Mouse (Mus musculus): ENCODE results near the gene Cckar.

Gene Cckar

DNA sequence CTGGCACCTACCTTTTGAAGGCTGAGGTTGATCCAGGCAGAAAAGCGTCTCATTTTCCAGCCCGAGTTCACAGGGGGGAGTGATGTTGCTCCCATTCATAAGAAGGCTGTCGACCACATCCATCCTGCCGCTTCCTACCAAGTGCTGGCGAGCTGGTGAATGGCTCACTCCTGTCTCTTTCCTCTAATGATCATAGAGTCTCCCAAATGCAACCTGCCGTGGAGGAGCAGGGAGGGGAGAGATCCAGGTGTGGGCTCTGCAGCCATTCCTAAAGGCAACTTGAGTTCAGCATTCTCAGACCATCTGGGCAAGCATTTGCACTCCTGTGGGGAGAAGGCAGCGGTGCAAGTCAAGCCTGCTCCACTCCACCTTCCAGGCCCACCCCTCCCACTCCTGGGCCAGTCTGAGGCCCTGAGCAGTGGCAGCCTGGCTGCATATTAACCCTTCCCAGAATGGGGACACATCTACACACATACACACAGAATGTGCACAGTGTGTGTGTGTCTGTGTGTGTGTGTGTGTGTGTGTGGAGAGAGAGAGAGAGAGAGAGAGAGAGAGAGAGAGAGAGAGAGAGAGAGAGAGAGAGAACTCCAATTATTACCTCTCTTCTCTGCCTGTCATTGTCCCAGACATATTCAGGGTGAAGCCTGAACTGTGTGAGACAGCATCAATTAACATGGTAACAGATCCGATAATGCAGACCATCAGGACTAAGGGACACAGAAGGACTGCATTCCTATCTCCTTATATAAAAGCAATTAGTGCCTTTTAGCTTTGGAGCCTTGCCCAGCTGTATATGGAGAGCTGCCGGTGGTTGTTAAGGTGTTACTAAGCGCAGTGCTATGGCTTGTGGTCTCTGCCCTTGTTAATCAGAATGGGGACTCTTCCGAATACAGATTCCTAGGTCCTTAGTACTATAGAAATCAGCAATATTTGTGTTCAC is at the start of gene Cckar:
TSS of gene Cckar (minus strand) at position 471 of the 943 bp plus-strand sequence.
- in situ Hi-C loops (cut with MboI, MseI): no loop called here

DNA sequence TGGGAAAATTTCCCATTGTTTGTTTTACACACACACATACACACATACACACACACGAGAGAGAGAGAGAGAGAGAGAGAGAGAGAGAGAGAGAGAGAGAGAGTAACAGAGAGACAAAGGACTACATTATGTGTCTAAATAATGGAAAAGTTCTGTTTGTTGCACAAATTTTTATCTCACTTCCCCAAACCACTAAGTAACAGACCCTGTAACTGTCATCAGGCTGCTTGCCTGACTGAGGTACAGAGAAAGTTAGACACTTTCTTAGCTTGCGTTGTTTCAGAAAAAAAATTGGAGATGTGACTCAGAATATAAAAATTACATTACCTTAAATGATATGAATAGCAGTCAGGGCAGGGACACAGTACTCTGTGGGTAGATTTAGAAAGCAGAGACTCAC is 36.6 kb upstream of the Cckar start:
- in situ Hi-C loops (cut with MboI, MseI): no loop called here

DNA sequence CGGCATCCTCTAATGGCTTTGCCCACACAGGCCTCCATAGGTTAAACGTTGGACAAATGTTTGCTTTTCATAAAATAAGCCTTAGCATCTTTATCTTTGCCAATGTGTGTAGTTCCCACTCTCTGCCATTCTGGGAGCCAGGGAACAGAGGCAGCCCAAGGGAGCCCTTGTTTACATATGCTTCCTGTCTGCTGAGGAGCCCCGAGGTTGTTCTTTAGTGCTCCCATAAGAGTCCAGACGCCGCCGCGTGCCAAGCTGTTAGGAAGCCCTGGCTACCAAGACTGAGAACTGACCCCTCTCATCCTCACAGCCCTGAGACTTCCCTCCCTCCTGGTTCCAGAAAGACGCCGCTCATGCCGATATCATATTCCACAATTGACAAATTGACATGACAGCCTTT is 25.4 kb upstream of the Cckar start:
- in situ Hi-C loops (cut with MboI, MseI): no loop called here

DNA sequence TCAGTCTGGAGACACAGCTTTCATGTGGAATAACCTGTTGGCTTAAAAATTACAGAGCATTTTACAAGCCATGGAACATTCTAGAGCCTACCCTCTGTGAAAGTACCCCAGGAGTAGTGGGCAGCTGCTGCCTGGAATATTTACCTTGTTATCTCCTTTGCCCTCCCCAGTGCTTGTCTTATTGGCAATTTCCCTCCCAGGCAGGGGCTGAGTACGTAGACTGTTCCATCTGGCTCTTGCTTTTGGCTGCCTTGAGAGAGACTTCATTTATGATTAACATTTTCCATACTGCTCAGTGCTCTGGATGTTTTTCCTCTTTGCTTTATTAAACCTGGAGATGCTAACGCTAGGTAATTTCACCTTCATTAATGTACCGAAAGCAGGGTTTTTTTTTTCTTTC is 20.1 kb upstream of the Cckar start:
- in situ Hi-C loops (cut with MboI, MseI): no loop called here

DNA sequence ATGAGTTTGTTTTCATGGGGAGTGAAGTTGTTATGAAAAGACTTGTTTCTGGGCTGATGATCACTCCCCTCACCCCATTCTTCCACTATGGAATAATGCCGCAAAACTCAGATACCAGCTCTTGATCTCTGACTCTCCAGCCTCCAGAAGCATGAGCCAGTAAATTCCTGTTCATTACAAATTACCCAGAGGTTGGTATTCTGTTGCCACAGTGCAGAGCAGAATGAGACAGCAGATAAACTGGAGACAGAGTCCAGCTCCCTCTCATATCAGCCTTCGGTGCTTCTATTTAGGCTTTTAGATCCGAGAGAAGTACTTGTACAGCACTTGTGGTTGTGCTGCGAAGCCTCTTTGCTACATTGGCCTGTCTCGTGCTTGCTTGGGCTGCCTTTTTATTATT is 18.5 kb upstream of the Cckar start:
- in situ Hi-C loops (cut with MboI, MseI): no loop called here

DNA sequence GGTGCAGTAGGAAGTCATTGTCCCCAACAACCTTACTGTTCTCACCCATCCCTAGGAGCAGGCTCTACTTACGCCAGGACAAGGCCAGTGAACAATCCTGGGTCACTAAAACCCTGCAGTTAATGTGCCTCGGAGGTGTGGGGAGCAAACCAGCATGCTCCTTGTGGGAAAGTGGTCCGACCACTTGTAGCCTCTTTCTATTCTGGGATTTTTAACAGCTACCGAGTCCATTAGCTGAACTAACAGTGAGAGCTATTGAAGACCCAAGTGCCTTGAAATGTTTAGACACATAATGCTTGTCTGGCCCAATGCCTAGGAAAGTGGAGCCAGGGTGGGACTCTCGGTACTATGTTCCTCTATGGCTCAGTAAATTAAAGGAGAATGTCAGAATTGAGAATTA is 9.0 kb upstream of the Cckar start:
- in situ Hi-C loops (cut with MboI, MseI): no loop called here

DNA sequence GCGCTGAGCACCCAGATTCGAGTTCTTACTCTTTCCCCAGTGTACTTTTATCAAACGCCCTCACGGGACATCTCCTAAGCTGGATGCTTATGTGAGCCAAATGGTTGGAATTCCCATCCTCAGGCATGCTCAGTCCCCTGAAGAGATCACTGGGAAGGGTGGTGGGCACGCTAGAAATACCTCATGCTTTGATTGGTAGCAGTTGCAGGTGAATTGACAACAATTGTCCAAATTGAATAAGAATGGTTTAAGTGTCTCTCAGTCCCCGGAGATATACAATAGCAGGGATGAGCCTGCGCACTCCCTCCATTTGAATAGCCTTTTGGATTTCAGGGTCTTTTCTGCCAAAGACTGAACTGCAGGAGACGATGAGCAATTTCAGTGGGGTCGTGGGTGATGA is 3.8 kb upstream of the Cckar start:
- in situ Hi-C loops (cut with MboI, MseI): no loop called here

DNA sequence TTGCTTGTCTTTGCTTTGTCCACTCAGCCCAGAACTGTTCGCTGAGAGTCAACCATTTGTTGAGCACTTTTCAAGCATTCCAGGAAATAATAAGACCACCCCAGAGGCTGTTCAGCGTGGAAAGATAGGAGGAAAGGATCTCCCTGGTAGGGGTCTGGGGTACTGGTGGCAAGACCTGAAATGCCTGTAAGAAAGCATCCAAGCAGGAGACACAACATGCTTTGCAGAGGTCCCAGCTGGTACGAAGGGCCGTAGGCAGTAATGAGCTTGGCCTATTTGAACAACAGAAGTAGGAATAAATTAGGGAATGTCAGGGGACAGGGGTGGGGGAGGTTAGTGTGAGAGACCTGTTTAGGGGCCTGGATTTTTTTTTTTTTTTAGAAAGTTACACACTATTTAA is 686 bp upstream of the Cckar start:
- in situ Hi-C loops (cut with MboI, MseI): no loop called here

DNA sequence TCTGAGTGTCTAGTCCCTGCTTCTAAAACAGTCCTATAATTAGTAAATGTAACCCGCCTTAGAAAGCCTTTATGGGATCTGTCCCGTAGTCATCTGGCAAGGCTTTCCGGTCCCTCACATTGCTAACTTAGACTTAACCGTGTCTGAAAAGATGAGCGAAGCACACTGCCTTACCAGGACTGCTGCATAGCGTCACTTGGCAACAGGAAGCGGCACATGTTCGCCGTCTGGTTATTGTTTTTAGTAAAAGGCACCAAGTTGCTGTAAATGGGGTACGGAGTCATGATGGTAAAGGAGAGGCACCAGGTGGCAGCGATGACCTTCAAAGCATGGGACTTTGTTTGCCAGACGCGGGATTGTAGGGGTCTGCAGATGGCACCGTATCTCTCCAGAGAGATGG is 4.8 kb downstream of the Cckar start:
- in situ Hi-C loops (cut with MboI, MseI): no loop called here

DNA sequence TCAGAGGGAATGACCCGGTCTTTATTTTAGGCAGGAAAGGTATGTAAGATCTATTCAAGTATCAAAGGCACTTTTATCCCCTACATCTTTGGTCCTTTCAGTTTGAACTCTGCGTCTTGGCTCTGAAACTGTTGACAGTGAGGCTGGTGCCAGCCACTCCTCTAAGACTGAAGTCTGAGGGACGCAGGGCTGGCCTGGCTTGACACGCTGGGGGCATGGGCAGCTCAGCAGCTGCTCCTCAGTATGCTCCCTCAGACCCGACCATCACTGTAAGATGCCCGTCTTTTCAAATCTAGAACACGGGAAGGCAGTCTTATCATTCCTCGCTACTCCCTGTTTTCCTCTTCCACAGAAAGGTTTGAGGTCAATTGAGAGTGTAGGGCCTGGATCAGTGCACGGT is 9.7 kb downstream of the Cckar start:
- in situ Hi-C loops (cut with MboI, MseI): no loop called here

DNA sequence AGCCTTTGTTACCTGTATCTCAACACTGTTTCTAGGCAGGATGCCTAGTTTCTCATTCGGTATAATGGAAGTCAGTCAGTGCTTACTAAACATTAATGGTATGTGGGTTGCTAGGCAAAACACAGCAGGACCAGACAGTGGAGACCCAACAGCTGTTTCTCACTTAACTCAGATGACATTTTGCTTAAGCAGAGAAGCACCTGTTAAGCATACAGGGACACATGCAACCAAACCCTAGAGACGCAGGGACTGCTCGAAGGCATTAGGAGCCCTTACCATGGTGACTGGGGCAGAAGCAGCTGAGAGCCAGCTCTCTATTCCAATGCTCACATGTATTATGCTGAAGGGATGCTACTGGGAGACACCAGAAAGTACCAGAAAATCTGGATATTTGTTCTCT is 10.8 kb downstream of the Cckar start:
- in situ Hi-C loops (cut with MboI, MseI): no loop called here

DNA sequence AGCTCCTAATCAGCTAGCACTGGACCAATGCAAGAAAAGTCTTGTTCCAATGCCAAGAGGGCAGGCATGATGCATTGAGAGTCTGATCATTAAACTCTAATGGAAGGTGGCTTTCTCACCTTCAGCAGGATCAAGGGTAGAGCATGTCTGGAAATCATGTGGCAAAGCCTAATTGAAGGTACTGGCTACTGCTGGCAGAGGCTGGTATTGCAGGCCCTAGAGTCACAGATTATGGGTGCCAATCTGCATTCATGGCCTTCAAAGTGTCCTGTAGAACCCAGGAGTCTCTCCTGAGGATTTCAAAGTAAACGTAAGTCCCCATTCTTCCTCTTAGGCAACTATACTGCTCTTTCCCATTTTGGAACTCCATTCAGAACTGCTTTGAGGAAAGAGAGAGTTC is 14.8 kb downstream of the Cckar start:
- in situ Hi-C loops (cut with MboI, MseI): no loop called here

DNA sequence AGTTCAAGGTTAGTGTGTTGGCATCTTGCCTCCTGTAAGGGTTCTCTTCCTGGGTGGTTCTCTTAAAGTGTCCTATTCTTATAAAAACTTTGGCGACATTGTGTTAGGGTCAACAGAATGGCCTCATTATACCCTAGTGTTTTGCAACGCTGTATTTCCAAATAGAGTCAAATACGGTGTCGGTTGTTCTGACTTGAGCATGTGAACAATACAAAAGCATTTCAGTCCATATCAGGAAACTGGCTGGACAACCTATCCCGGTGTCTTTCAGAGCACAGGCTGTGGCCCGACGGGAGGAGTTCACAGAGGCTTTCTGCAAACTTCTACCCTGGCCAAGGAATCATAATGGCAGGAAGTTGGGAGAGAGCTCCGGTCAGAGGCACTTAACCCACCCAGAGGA is 15.4 kb downstream of the Cckar start:
- in situ Hi-C loops (cut with MboI, MseI): no loop called here

DNA sequence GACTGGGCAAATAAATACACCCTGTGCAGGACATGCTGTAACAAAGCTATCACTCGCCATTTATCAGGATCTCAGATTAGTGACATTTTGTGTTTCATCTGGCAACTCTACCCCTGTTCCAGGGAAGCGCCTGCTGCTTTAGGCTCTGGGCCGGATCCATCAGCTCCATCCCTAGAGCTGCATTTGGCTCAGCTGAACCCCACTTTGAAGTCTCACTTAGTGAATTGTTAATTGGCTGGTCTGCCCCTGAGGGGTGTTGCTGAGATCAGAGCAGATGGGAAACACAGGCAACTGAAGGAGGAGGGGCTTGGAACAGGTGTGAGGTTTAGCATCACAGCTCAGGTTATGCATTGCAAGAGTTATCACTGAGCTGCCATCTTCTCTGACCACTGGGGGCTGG is 15.9 kb downstream of the Cckar start:
- in situ Hi-C loops (cut with MboI, MseI): no loop called here

DNA sequence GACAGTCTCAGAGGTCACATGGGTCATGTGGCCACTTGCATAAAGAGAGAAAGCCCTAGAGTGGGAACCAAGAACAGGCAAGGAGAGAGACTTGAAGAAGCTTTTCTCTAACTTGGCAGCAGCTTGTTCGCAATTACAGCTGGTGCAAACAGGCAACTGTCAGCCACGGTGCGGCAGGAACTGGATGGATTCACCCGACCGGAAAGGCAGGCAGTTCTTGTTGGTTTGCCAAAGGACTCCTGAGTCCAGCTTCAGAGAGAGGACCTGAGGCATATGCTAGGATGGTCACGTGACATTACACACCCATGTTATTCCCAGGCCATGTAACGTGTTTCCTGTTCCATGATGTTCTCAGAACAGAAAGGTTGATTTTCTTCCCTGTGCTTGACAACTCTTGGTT is 19.2 kb downstream of the Cckar start:
- in situ Hi-C loops (cut with MboI, MseI): no loop called here

DNA sequence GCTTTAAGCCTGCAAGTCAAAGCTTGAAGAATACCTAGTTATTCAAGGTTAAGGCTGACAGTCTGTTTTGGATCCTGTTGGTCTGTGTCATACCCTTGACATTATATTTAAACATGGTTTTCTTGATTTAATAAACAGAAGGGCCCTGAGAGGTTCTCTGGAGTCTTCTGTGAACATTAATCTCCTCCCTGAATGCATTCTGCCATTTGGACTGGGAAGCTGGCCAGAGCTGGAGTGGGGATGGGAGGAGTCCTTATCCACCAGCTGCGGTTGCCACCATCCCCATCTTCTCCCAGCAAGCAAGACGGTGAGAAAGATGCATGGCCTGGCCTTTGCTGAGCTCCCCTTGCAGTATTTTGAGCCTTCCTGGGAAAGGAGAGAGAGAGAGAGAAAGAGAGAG is 21.1 kb downstream of the Cckar start:
- in situ Hi-C loops (cut with MboI, MseI): no loop called here

DNA sequence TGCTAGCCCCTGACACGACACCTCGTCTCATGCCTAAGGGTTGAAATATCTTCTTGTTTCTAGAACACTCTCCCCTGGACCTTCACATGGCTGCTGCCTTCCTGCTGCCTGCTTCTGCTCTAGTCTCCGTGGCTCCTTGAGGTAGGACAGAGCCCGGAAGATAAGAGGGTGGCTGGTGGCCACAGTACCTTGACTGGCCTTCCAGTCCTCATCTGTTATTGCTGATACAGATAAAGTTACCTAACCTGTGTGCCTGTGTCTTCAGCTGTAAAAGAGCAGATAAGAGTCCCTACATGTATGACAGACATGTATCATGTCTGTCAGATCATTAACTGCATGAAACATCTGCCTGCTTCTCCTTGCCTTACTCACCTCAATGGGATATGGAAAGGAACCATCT is 21.9 kb downstream of the Cckar start:
- in situ Hi-C loops (cut with MboI, MseI): no loop called here

DNA sequence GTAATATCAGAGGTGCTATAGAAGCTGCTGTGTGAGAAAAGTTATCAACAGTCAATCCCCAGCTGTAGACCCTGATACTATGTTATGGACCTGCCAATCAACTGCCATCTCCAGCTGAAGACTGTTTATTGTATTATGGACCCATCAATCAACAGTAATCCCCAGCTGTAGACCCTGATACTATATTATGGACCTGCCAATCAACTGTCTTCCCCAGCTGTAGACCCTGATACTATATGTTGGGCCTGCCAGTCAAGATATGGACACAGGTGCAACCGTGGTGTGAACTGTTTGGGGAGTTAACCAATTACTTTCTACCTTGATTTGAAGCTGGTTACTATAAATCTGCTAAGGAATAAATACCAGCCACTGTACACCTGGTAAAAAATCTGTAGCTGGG is 23.1 kb downstream of the Cckar start:
- in situ Hi-C loops (cut with MboI, MseI): no loop called here

DNA sequence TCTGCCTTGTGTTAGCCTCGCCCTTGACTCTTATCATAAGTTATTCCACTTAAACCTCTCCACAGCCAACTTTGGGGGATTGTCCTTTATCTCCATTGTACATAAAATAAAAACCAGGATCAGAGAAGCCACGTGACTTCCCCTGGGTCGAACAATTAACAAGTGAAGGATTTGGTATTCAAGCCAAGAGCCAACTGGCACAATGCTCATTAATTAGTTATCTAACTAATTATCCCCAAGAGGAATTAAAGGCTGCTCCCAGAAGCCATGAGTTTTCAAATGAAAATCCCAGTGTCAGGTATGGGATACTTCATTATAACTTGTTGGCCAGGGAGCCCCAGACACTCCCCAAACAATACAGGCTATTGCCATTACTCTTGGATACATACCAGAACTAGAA is 23.6 kb downstream of the Cckar start:
- in situ Hi-C loops (cut with MboI, MseI): no loop called here

DNA sequence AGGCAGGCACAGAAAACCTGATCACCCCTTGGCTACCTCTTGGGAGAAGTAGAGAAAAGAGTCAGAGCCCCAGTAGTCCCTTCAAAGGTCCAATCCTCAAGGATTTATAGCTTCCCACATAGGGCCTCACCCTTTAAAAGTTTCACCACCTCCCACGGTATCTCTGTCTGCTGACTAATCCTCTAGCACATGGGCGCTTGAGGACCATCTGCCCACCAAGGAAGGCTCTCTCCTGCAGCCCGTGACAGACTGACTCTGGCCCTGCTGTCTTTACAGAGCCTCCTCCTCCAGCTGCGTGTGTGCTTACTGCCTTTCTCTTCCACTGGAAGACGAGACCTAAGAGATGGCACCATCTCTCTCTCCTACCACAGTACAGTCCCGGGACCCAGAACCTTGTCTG is 27.9 kb downstream of the Cckar start:
- in situ Hi-C loops (cut with MboI, MseI): loop anchor here (10.0 kb wide), 1 partner anchor 355 kb away; no protein-coding TSS in a partner anchor

DNA sequence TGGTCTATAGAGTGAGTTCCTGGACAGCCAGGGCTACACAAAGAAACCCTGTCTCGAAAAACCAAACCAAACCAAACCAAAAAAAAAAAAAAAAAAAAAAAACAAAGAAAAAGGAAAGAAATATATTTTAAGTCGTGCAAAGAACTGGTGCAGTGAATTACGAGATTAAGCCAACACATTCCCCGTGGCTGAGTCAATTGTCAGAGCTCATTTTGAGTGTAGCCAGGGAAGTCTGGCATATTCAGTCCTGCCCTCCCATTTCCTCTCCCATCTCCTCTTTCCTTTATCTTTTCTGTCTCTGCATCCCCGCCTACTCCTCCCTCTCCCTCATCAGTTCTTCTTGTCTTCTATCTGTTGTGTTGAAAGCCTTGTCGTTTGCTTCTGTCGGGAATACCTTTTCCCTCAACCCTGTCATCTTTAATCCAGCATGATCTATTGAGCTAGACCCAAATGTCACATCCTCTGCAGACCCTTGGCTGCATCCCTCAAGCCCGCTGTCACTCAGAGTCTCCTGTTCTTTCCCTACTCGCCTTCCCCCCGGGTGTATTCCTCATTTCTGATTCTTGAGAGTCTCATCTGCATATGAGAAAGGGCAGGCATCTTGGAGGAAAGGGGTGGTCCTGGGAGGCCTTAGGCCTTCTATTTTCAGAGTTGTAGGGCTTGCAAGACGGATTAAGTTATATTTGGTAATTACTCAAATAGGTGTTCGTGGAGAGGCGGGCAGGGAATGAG is 29.3 kb downstream of the Cckar start:
- in situ Hi-C loops (cut with MboI, MseI): loop anchor here (10.0 kb wide), 1 partner anchor 353 kb away; no protein-coding TSS in a partner anchor

DNA sequence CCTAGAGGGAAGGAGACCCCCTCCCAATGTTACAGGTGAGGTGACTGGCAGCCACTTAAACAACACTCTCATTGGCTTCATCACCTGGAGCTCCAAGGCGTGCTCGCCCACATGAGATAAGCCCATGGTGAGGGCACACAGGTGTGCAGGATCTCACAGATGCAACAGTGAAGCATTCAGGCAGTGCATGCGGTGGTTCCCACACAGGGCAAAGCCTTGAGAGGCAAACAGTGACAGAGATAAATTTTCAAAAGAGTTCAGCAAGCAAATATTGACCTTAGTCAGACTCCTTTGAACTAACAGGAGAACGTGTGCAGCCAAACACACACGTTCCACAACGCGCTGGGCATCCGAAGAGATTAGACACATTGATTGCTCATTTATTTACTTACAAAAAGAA is 30.8 kb downstream of the Cckar start:
- in situ Hi-C loops (cut with MboI, MseI): loop anchor here (10.0 kb wide), 1 partner anchor 352 kb away; no protein-coding TSS in a partner anchor
